Mouse (Mus musculus) A20 (cell line): ENCODE data around the gene Capn1.

ENCODE experiments used
- DNase-seq: peaks from one replicate; pipeline ENCODE4 v3.0.0-alpha.2; 2011; ENCODE audit warnings: low read depth, low spot score

Gene Capn1

GRCm38 (mm10) chr19:5990921-5991320 lies 24.8 kb downstream of the Capn1 start:
- DNase-seq: no peak

- DNase-seq: no peak
These were observed 25.7 kb downstream of the Capn1 start for GRCm38 (mm10) chr19:5990033-5990432.

- no peak for DNase-seq
These were observed 26.1 kb downstream of the Capn1 start for GRCm38 (mm10) chr19:5989585-5989984.

- DNase-seq: no peak
These were observed 26.8 kb downstream of the Capn1 start for GRCm38 (mm10) chr19:5988815-5989452.

- DNase-seq: peak; percentile 33
These were observed 27.5 kb downstream of the Capn1 start for GRCm38 (mm10) chr19:5988027-5988814.

- no peak for DNase-seq
These were observed 29.7 kb downstream of the Capn1 start, which contains the start of gene Slc22a20 for GRCm38 (mm10) chr19:5986043-5986442. Gene Slc22a20, minus strand, starts transcription at chr19:5986143.

- no peak for DNase-seq
These were observed 35.2 kb downstream of the Capn1 start for GRCm38 (mm10) chr19:5980477-5980876.

GRCm38 (mm10) chr19:5977717-5978116 lies 38.0 kb downstream of the Capn1 start:
- DNase-seq: no peak

GRCm38 (mm10) chr19:5975676-5976075 lies 40.0 kb downstream of the Capn1 start:
- no peak for DNase-seq

GRCm38 (mm10) chr19:5975112-5975511 lies 40.6 kb downstream of the Capn1 start:
- no peak for DNase-seq

- no peak for DNase-seq
These were observed 48.0 kb downstream of the Capn1 start for GRCm38 (mm10) chr19:5967664-5968063.

- DNase-seq: no peak
These were observed 48.9 kb downstream of the Capn1 start for GRCm38 (mm10) chr19:5966786-5967185.

GRCm38 (mm10) chr19:5965910-5966309 lies 49.8 kb downstream of the Capn1 start:
- peak; percentile 13 for DNase-seq

GRCm38 (mm10) chr19:5965280-5965679 lies 50.4 kb downstream of the Capn1 start:
- DNase-seq: peak; percentile 87

- DNase-seq: no peak
These were observed 50.9 kb downstream of the Capn1 start for GRCm38 (mm10) chr19:5964804-5965203.

- peak; percentile 95 for DNase-seq
These were observed 51.7 kb downstream of the Capn1 start, which contains the start of gene Pola2 for GRCm38 (mm10) chr19:5963883-5964562. Gene Pola2, minus strand, starts transcription at chr19:5964202.

GRCm38 (mm10) chr19:5962651-5963050 lies 53.0 kb downstream of the Capn1 start:
- DNase-seq: peak; percentile 24

GRCm38 (mm10) chr19:5957371-5957770 lies 58.3 kb downstream of the Capn1 start:
- DNase-seq: no peak

GRCm38 (mm10) chr19:5956685-5957084 lies 59.0 kb downstream of the Capn1 start:
- peak; percentile 65 for DNase-seq

GRCm38 (mm10) chr19:5955704-5956670 lies 59.7 kb downstream of the Capn1 start:
- DNase-seq: no peak

- no peak for DNase-seq
These were observed 60.8 kb downstream of the Capn1 start for GRCm38 (mm10) chr19:5954936-5955335.
